Mouse (Mus musculus): ENCODE measurements around the gene Myo18b. TPM values are rescaled to one million over a fixed set of nuclear protein-coding genes. Genes with fewer than 3 reads are reported as not detected.

The Myo18b gene
- polyA plus RNA-seq, 1 experiment = 1.8 TPM

- Histone ChIP-seq H3K4me3 (ENCODE audit: insufficient read depth, low read length) (no peak overlapping the region), H3K27ac (ENCODE audit: insufficient read depth, low read length) (no peak overlapping the region), H3K4me1 (ENCODE audit: control insufficient read depth, insufficient read depth, low read length) (no peaks in the 10 kb centered on the region)
- TF ChIP-seq CTCF (IDR thresholded peaks at IDR 0.05; ENCODE audit: extremely low read depth, insufficient read depth, low read length) = no peak
- TF ChIP-seq POLR2A (IDR thresholded peaks at IDR 0.05; ENCODE audit: extremely low read depth, insufficient read depth, low read length) = no peak
These were observed 127.6 kb downstream of the Myo18b start for GRCm38 (mm10) chr5:112768556-112768955.

GRCm38 (mm10) chr5:112761415-112762075 is 134.6 kb downstream of the Myo18b start:
- H3K27ac ChIP-seq (ENCODE audit: insufficient read depth, low read length) = no peak overlapping the region
- TF ChIP-seq POLR2A (IDR thresholded peaks at IDR 0.05; ENCODE audit: extremely low read depth, insufficient read depth, low read length) = no peak
- no peak for TF ChIP-seq CTCF (IDR thresholded peaks at IDR 0.05; ENCODE audit: extremely low read depth, insufficient read depth, low read length)

GRCm38 (mm10) chr5:112755581-112755980 is 140.6 kb downstream of the Myo18b start:
- TF ChIP-seq CTCF (IDR thresholded peaks at IDR 0.05; ENCODE audit: extremely low read depth, insufficient read depth, low read length) = no peak
- TF ChIP-seq POLR2A (IDR thresholded peaks at IDR 0.05; ENCODE audit: extremely low read depth, insufficient read depth, low read length) = no peak
- no peak overlapping the region for H3K27ac ChIP-seq (ENCODE audit: insufficient read depth, low read length)

More at GRCm38 (mm10) chr5:112761415-112762075, 134.6 kb downstream of the Myo18b start:
- H3K4me3 ChIP-seq (ENCODE audit: insufficient read depth, low read length) = no peak overlapping the region
- H3K4me1 ChIP-seq (ENCODE audit: control insufficient read depth, insufficient read depth, low read length) = no peaks in the 10 kb centered on the region

GRCm38 (mm10) chr5:112749634-112750033 is 146.5 kb downstream of the Myo18b start:
- TF ChIP-seq CTCF (IDR thresholded peaks at IDR 0.05; ENCODE audit: extremely low read depth, insufficient read depth, low read length) (no peak), POLR2A (IDR thresholded peaks at IDR 0.05; ENCODE audit: extremely low read depth, insufficient read depth, low read length) (no peak)
- H3K4me3 ChIP-seq (ENCODE audit: insufficient read depth, low read length) = no peak overlapping the region
- no peaks in the 10 kb centered on the region for H3K4me1 ChIP-seq (ENCODE audit: control insufficient read depth, insufficient read depth, low read length)
- no peak overlapping the region for H3K27ac ChIP-seq (ENCODE audit: insufficient read depth, low read length)

More at GRCm38 (mm10) chr5:112755581-112755980, 140.6 kb downstream of the Myo18b start:
- no peaks in the 10 kb centered on the region for H3K4me1 ChIP-seq (ENCODE audit: control insufficient read depth, insufficient read depth, low read length)
- no peak overlapping the region for H3K4me3 ChIP-seq (ENCODE audit: insufficient read depth, low read length)

GRCm38 (mm10) chr5:112748001-112748719 is 148.0 kb downstream of the Myo18b start:
- Histone ChIP-seq H3K4me1 (ENCODE audit: control insufficient read depth, insufficient read depth, low read length) (no peaks in the 10 kb centered on the region), H3K27ac (ENCODE audit: insufficient read depth, low read length) (no peak overlapping the region), H3K4me3 (ENCODE audit: insufficient read depth, low read length) (no peak overlapping the region)
- TF ChIP-seq POLR2A (IDR thresholded peaks at IDR 0.05; ENCODE audit: extremely low read depth, insufficient read depth, low read length) (no peak), CTCF (IDR thresholded peaks at IDR 0.05; ENCODE audit: extremely low read depth, insufficient read depth, low read length) (no peak)

- Histone ChIP-seq H3K4me3 (ENCODE audit: insufficient read depth, low read length) (no peak overlapping the region), H3K27ac (ENCODE audit: insufficient read depth, low read length) (no peak overlapping the region), H3K4me1 (ENCODE audit: control insufficient read depth, insufficient read depth, low read length) (peaks cover 2% of the 10 kb centered on the region; the same call in 1 of the 2 replicates)
- no peak for TF ChIP-seq CTCF (IDR thresholded peaks at IDR 0.05; ENCODE audit: extremely low read depth, insufficient read depth, low read length)
- TF ChIP-seq POLR2A (IDR thresholded peaks at IDR 0.05; ENCODE audit: extremely low read depth, insufficient read depth, low read length) = no peak
These were observed 148.7 kb downstream of the Myo18b start for GRCm38 (mm10) chr5:112747306-112747930.

GRCm38 (mm10) chr5:112745176-112745575 is 151.0 kb downstream of the Myo18b start:
- TF ChIP-seq POLR2A (IDR thresholded peaks at IDR 0.05; ENCODE audit: extremely low read depth, insufficient read depth, low read length) = no peak
- TF ChIP-seq CTCF (IDR thresholded peaks at IDR 0.05; ENCODE audit: extremely low read depth, insufficient read depth, low read length) = no peak
- H3K4me3 ChIP-seq (ENCODE audit: insufficient read depth, low read length) = no peak overlapping the region
- H3K4me1 ChIP-seq (ENCODE audit: control insufficient read depth, insufficient read depth, low read length) = peaks cover 2% of the 10 kb centered on the region; the same call in 1 of the 2 replicates
- no peak overlapping the region for H3K27ac ChIP-seq (ENCODE audit: insufficient read depth, low read length)

GRCm38 (mm10) chr5:112744571-112744970 is 151.6 kb downstream of the Myo18b start:
- Histone ChIP-seq H3K4me3 (ENCODE audit: insufficient read depth, low read length) (no peak overlapping the region), H3K4me1 (ENCODE audit: control insufficient read depth, insufficient read depth, low read length) (peaks cover 2% of the 10 kb centered on the region; the same call in 1 of the 2 replicates), H3K27ac (ENCODE audit: insufficient read depth, low read length) (no peak overlapping the region)
- TF ChIP-seq CTCF (IDR thresholded peaks at IDR 0.05; ENCODE audit: extremely low read depth, insufficient read depth, low read length) (no peak), POLR2A (IDR thresholded peaks at IDR 0.05; ENCODE audit: extremely low read depth, insufficient read depth, low read length) (no peak)

GRCm38 (mm10) chr5:112743121-112743520 is 153.0 kb downstream of the Myo18b start:
- peaks cover 4% of the 10 kb centered on the region for H3K4me1 ChIP-seq (ENCODE audit: control insufficient read depth, insufficient read depth, low read length)
- no peak overlapping the region for H3K4me3 ChIP-seq (ENCODE audit: insufficient read depth, low read length)
- TF ChIP-seq CTCF (IDR thresholded peaks at IDR 0.05; ENCODE audit: extremely low read depth, insufficient read depth, low read length) = no peak
- TF ChIP-seq POLR2A (IDR thresholded peaks at IDR 0.05; ENCODE audit: extremely low read depth, insufficient read depth, low read length) = no peak
- no peak overlapping the region for H3K27ac ChIP-seq (ENCODE audit: insufficient read depth, low read length)
